Mouse (Mus musculus): ENCODE results near the gene Fndc3b.

The Fndc3b gene

DNA sequence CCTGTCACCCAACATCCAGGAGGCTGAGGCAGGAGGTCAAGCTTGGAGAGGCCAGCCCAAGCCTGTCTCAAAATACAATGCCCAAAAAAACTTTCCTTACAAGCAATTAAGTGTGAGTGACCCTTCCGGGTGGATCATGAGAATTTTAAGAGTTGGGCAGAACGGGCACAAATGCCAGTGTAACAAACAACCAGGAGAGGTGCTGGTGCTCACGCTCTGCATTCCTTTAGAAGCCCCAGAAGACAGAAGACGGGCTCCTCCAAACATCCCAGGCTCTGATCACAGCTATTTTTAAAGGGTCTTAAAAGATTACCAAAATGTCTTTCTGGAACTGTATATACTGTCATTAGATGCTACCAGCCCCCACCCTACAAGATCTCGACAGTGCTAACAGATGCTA is 2.5 kb downstream of the Fndc3b start:
- no peak for DNase-seq

- no peak for DNase-seq
Observed at GRCm38 (mm10) chr3:27705761-27706160, 5.3 kb downstream of the Fndc3b start.

GRCm38 (mm10) chr3:27705056-27705455 is 6.1 kb downstream of the Fndc3b start:
- no peak for DNase-seq

DNA sequence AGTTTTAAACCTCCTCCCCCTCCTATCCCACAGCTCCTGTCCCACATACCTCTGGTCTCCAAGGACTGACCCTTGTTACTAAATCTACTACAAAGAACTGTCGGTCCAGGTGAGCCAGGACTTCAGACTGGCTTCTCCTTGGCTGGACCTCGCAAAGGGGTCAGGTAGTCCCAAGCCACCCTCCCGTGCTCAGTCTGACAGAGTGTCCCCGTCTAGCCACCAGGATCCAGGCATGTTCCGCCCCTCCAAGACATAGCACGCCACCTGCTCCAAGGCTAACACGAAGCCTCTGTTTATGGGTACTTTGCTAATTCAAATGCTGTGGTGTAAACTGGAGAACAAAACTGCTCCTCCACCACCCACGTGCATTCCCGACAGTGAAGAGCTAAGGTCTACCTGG is 6.5 kb downstream of the Fndc3b start:
- DNase-seq: no peak

DNA sequence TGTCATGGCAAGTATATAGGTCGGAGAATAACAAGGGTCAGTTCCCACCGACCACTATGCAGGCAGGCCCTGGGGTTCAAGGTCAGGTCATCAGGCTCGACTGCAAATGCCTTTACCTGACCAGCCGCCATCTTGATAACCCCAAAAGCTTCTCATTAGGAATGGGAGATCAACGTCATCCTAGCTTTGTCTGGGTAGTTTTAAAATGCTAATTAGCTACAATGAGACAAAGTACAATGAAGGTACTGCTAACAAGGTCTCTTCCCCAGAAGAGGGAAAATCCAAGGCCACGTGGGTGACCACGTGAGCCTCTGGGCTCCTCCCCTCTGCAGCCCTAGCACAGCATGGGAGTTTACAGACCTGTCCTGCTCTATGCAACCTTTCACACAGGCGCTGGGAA is 7.6 kb downstream of the Fndc3b start:
- DNase-seq: no peak

DNA sequence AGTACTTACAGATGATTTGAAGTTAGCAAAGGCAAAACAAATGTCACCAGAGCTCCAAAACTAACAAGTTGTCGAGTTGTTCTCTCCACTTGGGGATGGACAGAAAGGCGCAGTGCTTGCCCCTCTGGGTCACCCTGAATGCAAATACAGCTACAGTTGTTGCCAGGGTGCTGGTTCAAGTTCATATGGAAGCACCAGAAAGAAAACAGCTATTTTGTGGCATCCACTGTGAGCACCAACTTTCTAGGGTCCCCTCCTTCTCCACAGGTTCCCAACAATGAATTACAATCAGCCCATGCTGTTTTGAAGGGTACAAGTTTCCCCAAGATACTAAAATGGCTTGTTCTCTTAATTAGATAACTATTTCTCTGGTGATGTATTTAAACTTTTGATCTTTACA is 8.0 kb downstream of the Fndc3b start:
- DNase-seq: no peak

DNA sequence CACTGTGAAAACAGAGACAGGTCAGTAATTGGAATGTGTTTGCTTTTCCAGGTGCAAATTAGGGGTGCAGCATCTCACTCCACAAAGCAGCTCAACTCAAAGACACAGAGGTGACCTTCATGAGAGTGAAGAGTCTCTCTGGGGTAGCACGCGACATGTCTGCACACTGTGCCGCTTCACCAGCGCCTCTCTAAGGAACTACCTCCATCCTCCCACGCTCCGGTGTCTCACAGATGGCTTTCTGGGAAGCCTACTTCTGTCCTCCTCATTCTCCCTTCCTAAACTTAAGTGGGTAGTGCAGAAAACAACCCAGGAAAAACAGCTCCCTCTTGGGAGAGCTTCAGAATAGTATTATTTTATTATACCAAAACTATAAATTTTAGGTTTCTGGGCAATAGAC is 12.4 kb downstream of the Fndc3b start:
- no peak for DNase-seq

DNA sequence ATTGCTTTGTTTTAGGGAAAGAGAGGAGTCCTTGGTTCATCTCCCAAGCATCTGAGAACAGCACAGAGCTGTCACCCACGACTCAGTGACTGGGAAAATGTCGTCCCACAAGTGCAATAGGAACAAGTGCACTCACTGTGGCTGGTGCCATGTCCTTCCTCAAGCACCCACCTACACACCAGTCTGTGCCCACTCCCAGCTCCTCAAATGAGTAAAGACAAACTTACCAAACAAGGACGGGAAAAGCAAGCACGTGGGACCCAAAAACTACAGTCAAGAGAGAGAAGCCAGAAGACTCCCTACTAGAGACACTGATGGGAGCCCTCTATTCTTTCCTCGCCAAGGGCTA is 14.7 kb downstream of the Fndc3b start:
- DNase-seq: no peak

GRCm38 (mm10) chr3:27695612-27696448 is 15.3 kb downstream of the Fndc3b start:
- no peak for DNase-seq

- DNase-seq: no peak
Observed at GRCm38 (mm10) chr3:27694586-27694985, 16.5 kb downstream of the Fndc3b start.

DNA sequence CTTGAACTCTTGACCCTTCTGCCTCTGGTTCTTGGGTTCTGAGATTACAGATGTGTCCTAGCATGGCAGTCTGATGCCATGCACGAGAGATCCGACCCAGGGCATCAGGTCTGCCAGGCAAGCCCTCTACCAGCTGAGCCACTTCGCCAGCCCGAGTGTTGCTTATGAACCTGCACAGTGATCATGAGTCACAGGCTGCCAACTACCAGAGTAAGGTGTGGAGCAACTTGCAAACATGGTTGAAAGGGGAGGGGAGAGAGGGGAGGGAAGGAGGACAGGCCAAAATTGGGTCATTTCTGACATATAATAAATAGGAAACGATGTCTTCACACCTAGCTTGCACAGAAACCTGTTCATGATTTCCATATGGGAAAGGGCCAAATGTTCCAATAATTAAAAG is 17.0 kb downstream of the Fndc3b start:
- no peak for DNase-seq

DNA sequence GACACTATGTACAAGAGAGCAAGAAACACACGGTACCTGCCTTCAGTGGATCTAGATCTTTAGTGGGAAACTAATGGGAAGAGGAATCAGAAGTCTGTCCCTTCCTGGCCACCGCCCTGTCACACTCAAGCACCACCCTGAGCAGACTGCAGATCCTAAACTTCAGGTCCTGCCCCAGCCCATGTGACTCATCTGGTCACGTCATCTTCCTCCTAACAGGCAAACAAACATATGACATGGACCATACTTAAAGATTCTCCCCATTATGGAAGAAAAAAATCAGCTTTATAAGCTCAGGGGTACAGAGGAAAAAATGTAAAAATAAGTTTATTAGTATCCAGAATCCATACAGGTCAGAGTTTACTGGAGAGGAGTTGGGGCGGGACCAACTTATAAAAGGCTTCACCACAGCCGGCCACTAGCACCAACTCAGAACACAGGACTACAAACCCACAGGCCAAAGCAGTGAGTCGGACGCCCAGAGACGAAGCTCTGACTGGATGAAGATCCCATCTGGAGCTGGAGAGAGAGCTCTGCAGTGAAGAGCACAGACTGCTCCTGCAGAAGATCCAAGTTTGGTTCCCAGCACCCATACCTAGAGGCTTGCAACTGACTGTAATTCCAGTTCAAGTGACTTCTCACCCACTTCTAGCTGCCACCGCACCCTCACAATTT is 19.5 kb downstream of the Fndc3b start:
- no peak for DNase-seq

GRCm38 (mm10) chr3:27690030-27690429 is 21.1 kb downstream of the Fndc3b start:
- DNase-seq: no peak

- no peak for DNase-seq
Observed at GRCm38 (mm10) chr3:27689149-27689865, 21.8 kb downstream of the Fndc3b start.

DNA sequence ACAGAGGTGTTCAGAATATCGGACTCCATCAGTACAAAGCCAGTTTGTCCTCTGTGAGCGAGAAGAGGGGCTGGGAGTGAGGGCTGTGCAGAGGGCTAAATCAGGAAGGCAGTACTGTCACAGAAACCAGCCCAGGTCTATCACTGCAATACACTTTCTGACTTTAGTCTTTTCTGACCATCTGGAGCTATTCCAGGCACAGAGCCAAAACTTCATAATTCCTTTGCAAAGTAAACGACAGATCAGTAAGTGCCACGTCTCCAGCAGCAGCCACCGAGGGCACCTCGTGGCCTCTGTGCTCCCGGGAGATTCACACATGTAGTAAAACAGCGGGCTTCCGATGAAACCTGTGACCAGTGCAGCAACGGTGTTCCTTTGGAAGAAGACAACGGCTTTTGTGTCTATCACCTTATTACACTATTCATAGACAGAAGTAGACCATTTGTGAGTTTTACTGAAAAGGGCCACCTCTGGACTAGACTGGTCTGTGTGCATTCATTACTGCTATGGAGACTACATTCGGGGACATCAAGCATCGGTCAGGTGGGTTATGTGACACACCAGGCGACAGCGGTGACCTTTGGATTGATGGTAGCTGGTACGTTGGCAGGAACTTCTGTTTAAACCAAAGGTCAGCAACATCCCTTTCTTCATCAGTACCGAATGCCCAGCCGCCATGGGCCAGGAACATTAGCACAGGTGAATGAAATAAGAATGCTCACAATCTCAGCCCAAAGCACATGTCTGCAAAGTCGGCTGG is 24.2 kb downstream of the Fndc3b start:
- no peak for DNase-seq

- no peak for DNase-seq
Observed at GRCm38 (mm10) chr3:27685650-27686208, 25.4 kb downstream of the Fndc3b start.

DNA sequence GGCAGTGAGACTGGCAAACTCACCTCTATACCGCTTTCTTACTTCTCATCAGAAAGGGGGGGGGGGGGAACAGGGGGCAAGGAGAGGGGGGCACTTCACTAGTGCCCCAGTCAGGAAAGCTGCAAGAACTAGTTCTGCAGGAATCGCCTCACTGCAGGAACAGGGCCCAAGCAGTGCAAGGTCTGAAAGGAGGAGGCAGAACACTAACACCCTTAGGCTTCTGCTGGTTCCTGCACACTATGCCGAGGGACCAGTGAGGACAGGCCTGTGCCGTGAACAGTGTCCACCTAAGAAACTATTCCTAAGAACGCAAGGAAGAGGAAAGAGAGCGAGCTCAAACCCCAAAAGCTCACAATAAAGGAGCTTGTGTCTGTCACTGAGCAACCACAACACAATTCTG is 26.0 kb downstream of the Fndc3b start:
- no peak for DNase-seq

DNA sequence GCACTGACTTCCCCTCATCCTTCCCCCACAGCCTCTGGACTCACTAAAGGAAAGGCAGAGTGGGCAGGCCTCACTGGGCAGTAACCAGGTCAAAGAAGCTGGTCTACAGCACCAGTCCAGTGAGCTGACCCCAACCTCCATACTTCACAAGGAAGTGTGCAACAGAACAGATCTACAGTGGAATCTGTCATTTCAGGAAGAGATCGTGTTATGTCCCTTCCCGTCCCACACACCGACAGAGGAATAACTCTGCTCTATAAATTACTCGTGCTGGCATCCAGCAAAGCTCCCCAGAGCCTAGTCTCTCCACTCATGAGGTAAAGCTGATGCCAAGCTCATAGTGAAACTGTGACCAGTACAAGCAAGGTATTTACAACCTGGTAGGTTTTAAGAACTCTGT is 27.7 kb downstream of the Fndc3b start:
- no peak for DNase-seq

GRCm38 (mm10) chr3:27677574-27677973 is 33.5 kb downstream of the Fndc3b start:
- no peak for DNase-seq

GRCm38 (mm10) chr3:27673660-27674059 is 37.4 kb downstream of the Fndc3b start:
- no peak for DNase-seq

DNA sequence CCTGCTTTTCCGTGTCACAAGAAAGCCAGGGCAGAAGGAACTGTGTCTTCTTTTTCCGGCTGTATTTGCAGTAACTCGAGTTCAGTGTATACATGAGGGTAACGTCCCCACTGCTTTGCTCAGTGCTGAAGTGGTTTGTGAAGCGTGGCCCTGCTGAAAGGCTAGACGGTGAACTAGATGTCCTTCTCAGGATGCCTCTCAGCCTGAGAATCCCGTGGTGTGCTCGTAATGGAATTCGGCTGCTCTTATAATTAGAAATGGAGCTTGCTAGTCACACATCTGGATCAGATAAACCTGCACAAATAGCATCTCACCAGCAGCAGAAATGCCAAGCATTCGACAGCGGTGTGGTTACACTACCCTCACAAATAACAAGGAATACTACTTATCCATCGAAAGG is 40.7 kb downstream of the Fndc3b start:
- no peak for DNase-seq

- no peak for DNase-seq
Observed at GRCm38 (mm10) chr3:27667280-27667679, 43.8 kb downstream of the Fndc3b start.

DNA sequence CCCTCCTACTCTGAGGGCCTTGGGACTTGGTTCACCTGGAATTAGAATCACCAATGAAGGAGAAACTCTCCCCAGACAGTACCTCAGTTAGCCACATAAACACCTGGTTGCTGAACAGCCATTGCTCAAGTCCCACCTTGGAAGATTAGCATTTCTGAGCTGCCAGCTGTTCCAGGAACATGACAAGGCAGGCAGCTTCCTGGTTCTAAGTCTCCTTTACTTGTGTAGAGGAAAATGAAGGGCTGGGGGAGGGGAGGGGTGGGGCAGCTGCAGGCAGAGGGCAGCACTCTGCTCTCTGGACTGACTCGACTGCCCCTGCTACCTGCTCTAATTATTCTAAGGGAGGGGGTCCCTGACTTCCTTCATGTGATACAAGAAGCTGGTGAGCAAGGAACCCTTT is 45.8 kb downstream of the Fndc3b start:
- DNase-seq: no peak
